Mouse (Mus musculus) thymus, postnatal 4 days (tissue): ENCODE measurements around the gene Ttc14.

ENCODE experiments used
- DNase-seq: peaks from one replicate; pipeline ENCODE4 v3.0.0; 2021

The Ttc14 gene

DNA sequence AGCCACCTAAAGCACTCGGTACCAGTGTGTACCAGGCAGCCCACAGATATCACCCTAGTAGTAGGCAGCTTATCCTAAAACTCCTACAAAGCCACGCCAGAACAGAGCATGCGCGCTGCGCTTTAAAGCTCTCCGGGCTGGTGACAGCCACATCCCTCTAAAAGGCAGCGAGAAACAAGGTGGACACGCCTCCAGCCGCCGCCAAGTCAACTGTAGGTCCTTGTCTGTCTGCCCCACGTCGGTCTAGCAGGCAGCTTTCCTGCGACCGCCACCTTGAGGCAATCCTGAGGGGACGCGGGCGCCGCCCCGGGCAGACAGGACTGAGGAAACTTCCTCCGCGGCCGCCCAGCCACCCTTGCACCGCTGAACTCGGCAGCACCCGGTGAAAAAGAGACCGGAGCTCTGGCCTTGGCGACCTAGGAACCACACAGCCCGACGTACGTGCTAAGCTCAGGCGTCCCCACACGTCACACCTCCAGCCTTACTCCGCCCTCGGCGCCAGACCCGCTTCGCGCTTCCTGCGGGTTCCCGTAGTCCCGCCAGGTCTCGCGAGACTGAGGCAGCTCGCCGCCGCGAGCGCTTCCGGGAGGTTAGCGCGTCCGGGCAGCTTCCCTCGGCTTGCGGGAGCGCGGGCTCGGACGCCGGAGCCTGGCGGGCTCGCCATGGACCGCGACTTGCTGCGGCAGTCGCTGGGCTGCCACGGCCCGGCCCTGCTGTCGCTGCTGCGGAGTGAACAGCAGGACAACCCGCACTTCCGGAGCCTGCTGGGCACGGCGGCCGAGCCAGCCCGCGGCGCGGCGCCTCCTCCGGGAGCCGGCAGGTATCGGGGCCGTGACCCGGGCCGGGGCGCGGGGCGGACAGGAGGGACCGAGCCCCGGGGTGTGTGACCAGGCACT is at the start of gene Ttc14:
TSS of gene Ttc14 (plus strand) at position 216 of the 896 bp plus-strand sequence.
- peak; percentile 99 for DNase-seq

DNA sequence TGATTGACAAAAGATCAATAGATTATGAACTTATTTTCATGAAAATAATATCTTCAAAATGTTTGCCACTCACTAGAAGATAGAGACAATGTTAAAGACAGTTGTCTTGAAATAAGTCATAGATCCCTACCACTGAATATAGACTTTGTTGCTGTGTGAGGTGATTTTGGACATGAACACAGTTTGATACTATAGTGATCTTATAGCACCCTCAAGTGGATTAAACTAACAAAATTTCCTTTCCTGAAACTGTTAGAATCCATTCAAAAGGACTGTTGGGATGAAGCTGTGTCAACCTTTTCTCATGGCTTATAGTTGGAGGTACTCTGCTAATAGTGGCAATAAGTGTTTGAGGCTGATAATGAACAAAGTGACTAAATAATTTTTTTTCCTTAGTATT is 8.7 kb upstream of the Ttc14 start:
- no peak for DNase-seq

DNA sequence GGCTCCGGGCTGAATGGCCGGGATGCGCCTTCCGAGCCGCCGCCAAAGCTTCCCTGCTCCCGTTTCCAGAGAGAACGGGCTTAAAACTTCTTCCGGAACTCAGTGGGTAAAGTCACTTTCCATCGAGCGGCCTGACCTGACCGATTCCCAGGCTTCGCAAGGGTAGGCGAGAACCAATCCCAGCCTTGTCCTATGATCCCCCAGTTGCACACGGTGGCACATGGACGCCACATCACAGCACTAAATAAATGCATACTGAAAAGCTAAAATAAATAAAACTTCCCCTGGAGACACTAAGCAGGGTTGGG is 835 bp downstream of the Ttc14 start:
- no peak for DNase-seq

DNA sequence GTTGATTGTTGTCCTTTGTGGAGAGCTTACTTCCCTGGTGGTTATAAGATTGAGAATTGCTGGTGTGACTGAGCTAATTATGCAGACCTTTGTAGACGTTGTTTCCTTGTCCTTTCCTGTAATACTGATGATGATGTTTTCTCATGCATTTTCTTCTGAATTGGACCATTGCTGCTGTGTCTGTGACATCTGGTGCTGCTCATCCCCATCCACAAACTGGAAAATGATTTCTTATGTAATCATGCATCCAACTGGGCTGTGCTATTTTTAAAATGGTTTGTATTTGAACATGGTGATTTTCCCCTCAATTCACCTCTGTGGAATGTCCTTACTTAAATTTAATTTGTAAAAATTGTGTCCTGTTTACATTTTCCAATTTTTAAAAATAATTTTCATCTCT is 7.5 kb downstream of the Ttc14 start:
- no peak for DNase-seq

DNA sequence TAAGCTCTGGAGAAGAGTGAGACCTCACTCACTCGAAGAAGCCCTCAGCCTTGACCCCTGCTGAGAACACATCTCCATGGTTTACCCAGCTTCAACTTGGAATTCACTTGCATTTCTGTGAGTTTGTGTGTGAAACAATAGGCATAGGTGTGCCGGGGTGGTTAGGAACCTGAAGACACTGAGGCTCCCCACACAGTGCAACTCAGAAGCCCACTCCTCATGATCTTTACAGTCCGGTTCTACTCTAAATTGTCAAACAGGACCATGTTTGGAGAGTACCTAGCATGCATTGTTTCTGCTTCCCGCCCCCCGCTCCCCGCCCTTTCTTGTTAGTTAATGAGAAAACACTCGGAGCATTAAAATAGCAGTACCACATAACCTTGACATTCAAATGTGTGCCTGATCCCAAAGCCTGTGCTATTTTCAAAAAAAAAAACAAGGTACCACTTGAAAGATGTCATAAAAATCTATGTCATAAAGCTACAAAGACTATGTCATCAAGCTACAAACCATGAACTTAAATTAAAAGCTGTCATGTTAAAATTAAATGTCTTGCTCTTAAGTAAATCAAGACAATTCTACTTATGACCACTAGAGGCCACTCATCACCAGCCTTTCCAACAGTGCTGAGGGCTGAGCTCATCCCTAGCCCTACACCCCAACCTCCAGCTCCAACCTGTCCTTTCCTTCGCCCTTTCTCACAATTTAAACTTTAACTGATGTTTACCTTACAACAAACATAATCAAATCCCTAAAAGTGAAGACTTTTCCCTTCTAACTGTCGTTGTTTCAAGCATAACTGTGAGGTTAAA is 24.7 kb downstream of the Ttc14 start:
- peak; percentile 33 for DNase-seq

DNA sequence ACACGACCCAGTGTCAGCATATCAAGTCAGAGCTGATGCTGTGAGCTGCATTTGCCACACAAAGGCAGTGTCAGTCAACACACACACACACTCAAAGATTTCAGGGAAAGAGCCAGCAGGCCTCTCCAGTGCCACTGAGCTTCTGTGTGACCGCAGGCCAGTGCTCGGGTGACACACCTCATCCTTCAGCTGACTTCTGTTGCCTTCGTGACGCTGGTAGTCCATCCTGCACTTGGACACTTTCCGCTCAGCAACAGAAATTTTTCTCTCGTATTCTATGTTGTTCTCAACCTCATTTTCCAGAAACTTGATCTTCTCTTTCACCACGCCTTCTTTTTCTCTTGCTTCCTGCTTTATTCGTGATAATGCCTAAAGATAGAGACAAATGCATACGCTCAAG is 32.7 kb downstream of the Ttc14 start:
- no peak for DNase-seq

DNA sequence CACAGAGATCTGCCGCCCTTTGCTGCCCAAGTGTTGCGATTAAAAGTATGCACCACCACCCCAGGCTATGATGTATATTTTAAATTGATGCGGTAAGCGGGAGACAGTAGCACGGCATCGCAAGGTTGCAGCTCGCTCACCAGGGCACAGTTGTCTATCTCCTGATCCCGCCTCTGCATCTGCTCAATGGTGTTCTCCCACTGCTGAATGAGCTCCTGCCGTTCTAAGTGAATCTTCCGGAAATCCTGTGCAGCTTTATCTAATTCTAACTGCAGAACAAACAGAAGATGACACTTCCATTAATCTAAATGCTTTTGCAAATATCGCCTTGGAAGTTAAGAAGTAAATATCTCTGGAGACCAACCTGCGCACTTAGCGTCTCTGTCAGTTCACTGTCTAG is 36.9 kb downstream of the Ttc14 start:
- DNase-seq: no peak

DNA sequence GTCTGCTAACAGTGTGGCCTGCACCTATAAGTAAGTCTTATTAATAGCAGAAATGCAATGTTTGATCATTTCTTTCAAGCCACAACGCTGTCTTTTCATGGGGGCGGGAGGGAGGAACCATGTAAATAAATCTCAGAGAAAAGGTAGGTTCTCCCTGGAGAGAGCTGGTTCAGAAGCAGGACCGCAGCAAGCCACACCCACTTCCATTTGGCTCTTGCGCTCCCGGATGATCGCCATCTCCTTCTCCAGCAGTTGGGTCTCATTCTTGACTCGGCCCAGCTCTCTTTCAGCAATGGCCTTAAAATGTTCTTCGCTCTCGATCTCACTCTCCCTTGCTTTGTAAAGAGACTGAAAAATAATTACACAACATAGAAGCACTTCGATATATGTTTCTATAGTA is 39.2 kb downstream of the Ttc14 start:
- DNase-seq: no peak

DNA sequence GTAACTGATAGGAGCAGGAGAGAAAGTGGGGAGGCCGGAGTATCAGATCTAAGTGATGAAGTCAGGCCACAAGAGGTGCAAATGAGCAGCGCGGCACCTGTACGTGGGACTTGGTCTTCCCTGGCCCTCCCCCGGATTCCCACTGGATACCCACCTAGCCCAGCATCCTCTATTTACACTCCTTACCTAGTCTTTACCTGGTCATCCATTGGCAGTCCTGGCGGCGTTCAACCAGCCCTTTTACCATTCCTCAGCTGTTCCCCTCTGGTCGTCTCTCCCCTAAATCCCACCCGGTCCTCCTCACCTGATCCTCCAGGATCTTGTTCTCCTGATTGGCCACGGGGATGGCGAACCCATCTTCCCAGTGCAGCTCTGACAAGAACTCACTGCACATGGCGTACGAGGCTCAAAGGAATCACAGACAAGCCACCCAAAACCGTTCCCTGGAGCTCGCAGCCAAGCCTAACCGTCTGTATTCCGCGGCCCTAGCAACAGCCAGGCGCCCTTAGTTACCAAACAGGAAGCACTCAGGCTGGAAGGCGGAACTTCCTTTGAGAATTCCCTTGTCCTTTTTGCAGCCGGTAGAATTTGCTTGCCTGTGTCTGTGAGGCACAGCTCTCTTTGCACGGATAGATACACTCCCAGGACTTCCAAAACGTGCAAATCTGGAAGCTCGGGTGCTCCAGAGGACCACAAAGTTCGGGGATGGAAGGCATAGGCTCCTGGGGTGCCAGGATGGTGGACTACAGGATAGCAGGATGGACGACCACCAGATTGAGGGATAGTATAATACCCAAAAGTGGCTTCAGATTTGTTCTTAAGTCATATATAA is 44.4 kb downstream of the Ttc14 start, which contains the start of gene Ccdc39:
TSS of gene Ccdc39 (minus strand) at position 510 of the 832 bp plus-strand sequence.
- DNase-seq: peak; percentile 72

DNA sequence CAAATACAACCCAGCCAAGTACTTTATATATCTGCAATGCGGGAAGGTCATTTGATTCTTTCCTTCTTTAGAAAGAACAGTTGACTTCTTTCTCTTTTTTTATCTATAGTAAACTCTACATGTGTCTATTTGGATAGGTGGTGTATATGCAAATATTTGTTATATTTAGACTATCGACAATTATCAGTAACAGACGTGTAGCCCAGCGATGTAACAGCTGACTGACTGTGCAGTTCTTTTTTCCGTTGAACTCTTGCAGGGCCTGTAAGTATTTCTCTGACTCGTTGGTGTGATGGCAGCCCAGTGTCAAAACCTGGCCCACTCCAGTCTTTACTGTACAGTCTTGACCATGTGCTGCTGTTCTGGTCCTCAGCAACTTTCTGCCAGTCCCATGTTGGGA is 47.0 kb downstream of the Ttc14 start:
- DNase-seq: no peak

DNA sequence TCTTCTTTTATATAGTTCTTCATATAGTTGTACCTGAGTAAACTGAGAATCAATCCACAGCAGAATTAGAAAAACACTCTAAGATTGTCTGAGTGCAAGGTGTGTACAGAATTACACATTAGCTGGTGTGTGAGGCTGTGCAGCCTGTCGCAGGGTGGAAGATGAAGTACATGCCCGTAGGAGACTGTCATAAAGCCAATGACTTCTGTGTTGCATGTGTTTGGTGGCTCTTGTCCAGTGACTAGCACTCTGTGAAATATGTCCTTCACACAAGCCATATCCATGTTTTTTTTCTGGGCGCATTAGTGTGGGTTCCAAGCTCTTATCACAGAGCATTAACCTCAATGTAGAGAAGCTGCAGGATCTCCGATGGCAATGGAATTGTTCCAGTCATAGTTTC is 51.2 kb downstream of the Ttc14 start:
- no peak for DNase-seq

DNA sequence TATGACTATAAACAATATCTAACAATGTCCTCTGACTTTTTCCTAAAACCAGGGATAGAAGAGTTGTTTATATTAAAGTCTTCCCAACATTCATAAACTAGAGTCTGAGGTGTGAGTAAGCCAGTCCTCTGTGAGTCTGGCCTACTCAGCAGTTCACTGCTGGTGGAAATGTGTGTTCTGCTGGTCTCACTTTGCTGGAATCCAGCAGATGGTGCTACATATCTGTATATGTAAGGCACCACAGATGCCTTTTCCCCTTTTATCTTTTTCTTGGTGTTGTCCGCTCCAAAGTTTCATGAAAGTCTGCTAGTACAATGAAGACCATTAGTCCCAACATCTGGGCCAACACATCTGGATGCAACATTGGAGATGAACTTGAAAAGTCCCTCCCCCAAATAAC is 53.4 kb downstream of the Ttc14 start:
- no peak for DNase-seq

DNA sequence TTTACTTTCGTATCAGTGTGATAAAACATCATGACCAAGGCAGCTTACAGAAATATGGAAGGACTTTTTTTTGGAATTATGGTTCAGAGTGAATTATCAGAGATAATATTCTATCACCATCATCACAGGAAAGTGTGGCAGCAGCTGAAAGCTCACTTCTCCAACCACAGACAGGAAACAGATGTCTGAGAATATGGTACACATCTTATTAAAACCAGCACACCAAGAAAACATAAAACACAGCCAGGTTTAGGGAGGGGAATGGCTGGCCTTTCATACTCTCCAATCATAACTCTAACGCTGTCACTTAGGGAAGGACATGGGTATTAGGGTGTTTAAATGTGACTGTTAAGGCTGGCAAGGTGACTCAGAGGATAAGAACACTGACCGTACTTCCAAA is 59.3 kb downstream of the Ttc14 start:
- no peak for DNase-seq

DNA sequence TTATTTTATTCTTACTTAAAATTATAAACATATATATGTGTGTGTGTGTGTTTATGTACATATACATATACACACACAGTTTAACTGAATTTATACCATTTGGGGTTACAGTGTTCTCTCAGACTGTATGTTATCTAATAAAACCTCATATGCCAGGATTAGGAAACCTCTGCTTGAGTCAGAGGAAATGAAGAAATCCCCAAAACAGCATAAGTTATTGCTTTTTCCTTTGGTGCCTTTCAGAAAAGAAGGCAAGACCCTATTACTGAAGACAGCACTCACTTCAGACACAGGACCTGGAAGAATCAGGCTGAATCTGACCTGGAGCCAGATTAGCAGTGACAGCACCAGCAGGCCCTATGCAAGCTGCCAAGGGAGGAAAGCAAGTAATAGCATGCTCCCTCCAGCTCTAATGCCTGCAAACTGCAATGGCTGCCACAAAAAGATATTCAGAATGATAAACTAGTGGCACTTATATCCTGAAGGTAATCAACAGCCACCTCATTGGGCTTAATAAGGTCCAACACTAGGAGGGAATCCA is 64.4 kb downstream of the Ttc14 start:
- no peak for DNase-seq
